Mouse (Mus musculus): Measurements from ENCODE around the gene Scrg1.
"Not testable (repeated sequence)": the region's sequence is repeated elsewhere in the genome, so short reads cannot be mapped to it uniquely, and the experiment has no call there.

DNA sequence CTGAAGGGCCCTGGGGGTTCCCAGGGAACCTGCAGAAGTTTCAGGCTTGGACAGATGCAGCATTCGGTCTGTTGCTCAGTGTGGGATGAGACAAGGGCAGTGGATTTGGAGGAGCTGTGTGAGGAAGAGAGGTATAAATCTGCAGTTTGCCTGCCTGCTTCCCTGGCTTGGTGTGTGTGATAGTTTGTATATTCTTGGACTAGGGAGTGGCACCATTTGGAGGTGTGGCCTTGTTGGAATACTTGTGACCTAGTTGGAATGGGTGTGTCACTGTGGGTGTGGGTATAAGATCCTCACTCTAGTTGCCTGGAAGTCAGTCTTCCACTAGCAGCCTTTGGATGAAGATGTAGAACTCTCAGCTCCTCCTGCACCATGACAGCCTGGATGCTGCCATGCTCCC is 49.8 kb downstream of the Scrg1 start:
- TF ChIP-seq POLR2A (IDR thresholded peaks at IDR 0.05; ENCODE audit: low read depth, low read length); CTCF (IDR thresholded peaks at IDR 0.05; ENCODE audit: borderline replicate concordance, insufficient read depth, low read length): not testable (repeated sequence)

Data from embryonic fibroblast, embryonic 13.5 days (primary cell).